Mouse (Mus musculus) urinary bladder, adult 18-20 months (tissue): ENCODE data around the gene Tcp10c.
"Not testable (repeated sequence)": the region's sequence is repeated elsewhere in the genome, so short reads cannot be mapped to it uniquely, and the experiment has no call there.

Experiments
- DNase-seq, 2 experiments: peaks; one replicate each; pipeline ENCODE4 v3.0.0; 2022; ENCODE audit warnings: low spot score in 2 of 2, mixed read lengths in 2 of 2

Tcp10c gene

DNA sequence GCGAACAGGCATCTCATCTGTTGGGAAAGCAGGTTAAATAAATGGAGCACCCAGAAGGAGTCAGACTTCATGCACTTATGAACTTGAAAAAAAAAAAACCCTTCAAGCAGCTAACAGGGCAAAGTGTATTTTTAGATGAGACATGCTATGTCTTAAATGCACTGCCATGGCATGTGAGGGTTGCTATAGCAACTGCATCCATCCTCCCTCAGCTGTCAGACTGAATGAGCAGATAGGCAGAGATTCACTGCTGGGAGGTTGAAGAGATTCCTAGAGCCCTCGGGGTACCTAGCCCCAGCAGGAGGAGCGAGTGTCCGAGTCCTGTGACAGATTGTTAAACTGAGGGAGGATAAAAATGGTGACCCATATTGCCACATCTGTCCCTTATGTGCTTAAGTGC is 36.6 kb downstream of the Tcp10c start:
- DNase-seq = not testable (repeated sequence)

DNA sequence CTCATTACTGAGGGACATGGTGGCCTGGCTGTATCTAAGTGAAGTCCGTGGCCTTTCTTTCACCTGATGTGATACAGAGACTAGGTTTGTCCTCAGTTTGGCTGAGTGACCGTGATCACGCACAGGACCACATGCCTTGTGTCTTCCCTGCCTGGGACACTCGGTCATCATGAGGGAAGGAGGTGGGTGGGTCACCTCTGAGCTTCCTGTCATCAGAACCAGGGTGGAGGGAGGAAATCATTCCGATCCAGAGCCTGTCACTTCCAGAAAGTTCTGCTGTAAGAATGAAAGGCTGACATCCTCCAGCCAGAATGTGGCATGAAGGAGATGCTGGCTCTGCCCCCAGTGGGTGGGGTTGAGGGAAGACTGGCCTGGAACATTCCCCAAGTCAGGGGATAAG is 45.6 kb downstream of the Tcp10c start:
- not testable (repeated sequence) for DNase-seq

GRCm38 (mm10) chr17:13402118-13402517 is 47.7 kb downstream of the Tcp10c start:
- not testable (repeated sequence) for DNase-seq

GRCm38 (mm10) chr17:13403527-13404131 is 49.3 kb downstream of the Tcp10c start:
- DNase-seq = not testable (repeated sequence)

DNA sequence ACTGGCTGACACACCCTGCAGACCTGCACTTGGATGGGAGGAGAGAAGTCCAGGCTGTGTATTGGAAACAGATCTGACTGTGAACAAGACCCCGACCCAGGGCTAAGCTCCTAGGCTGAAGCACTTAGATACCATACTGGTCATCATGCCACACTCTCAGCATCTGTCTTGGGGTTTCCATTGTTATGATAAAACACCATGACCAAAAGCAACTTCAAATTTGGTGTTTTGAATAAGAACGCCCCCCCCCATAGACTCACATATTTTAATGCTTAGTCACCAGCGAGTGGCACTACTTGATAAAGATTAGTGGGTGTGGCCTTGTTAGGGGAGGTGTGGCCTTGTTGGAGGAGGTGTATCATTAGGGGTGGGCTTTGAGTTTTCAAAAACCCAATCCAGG is 51.7 kb downstream of the Tcp10c start:
- not testable (repeated sequence) for DNase-seq

DNA sequence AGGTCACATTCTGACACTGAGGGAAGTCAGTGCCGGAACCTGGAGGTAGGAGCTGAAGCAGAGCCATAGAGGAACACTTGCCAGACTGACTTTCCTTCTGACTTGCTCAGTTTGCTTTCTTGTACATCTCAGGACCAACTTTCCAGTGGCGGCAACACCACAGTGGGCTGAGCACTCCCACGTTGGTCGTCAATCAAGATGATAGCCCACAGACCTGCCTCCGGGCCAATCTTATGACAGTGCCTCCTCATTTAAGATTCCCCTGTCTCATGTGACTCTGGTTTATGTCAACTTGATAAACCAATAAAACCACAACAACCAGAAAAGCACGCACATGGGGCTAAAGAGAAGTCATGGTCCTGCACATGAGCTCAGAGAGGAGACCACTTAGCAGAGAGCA is 52.3 kb downstream of the Tcp10c start:
- not testable (repeated sequence) for DNase-seq

DNA sequence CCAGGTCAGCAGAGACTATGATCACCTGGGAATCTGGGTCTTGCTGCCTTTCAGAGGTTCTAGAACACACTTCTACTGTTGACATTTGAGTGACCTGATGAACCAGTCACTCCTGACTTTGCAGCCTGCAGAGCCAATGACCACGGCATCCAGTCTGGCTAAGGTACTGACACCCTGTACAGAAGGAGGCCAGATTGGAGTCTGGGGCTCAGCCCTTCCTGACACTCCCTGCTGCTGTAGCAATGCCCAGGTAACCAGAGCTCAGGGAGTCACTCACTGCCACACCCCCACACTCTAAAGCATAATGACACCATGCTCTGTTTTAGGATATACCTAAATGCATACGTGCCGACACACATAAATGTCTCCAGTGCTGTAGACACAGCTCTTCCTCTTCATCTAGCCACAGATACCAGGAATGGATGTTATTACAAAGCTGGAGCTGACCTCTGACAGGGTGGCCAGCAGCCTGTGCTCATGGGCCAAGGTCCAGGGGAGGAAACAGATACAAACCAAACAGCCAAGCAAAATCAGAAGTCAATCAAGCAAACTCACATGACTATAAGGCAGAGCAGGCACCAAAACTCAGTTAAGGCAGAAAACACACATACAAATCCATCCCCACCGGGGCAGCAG is 53.4 kb downstream of the Tcp10c start:
- DNase-seq = not testable (repeated sequence)

GRCm38 (mm10) chr17:13408257-13408633 is 53.9 kb downstream of the Tcp10c start:
- DNase-seq = not testable (repeated sequence)

GRCm38 (mm10) chr17:13421022-13421591 is 66.7 kb downstream of the Tcp10c start:
- DNase-seq = not testable (repeated sequence)

DNA sequence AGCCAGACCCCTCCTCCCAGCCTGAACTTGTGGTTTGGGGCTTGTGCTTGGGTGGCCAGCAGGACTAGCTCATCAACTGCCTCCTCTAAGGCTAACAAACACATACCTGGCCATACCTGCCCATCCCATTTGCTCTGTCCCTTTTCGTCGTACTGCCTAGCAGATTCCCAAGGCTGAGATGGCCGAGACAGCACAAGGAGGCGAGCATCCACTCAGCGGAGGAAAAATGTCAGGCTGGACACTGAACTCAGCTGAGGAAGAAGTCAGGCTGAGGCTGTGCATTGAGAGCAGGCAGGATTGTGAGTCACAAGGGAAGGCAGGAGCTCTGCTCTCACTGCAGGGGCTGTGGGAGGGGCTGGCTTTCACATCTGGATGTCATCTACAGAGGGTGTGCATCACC is 68.3 kb downstream of the Tcp10c start:
- not testable (repeated sequence) for DNase-seq

- not testable (repeated sequence) for DNase-seq
Measured at GRCm38 (mm10) chr17:13423373-13424024, 69.1 kb downstream of the Tcp10c start.

- not testable (repeated sequence) for DNase-seq
Measured at GRCm38 (mm10) chr17:13424321-13424720, 69.9 kb downstream of the Tcp10c start.

DNA sequence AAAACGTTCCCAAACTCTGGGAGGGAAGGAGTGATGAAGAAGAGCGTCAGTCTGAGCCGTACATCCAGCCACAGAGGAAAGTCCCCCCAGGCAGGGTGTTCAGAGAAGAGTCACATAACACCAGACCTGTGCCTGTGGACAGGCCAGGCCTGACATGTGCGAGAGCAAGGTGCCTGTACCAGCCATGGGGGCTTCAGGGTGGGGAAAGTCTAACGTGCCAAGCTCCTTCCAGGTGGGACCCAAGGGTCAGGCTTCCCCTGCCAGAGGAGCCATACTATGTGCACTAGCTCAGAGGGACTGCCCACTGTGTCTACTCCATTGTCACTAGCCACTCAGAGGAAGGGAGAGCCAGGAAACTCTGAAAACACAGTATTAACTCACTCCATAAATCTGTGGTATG is 71.3 kb downstream of the Tcp10c start:
- not testable (repeated sequence) for DNase-seq

DNA sequence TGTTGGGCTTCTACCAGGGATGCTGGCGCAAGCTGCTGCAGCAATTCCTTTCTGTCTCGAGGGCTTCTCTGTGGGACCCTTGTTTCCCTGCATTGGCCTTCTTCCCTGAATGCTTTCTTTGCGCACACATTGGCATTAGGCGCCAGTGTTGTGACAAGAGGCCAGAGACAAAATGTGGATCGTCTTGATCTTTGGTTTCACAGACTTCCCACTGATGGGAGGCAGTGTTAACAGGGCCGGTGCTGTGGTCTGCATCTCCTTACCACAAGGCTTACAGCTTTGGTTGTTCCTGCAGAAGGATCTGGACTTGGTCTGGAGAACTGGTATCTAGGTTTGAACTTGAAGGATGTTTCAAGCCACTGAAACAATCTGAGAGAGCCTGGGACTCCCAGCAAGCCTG is 72.1 kb downstream of the Tcp10c start:
- DNase-seq = not testable (repeated sequence)
